Mouse (Mus musculus): ENCODE data around the gene Ddx55. TPM values are rescaled to one million over a fixed set of nuclear protein-coding genes. Genes with fewer than 3 reads are reported as not detected.
A peak's percentile ranks its signal among the peaks of the same experiment; 100 is the strongest.

Gene Ddx55
- polyA plus RNA-seq, 1 experiment from 2014 or later: 5.1 TPM

DNA sequence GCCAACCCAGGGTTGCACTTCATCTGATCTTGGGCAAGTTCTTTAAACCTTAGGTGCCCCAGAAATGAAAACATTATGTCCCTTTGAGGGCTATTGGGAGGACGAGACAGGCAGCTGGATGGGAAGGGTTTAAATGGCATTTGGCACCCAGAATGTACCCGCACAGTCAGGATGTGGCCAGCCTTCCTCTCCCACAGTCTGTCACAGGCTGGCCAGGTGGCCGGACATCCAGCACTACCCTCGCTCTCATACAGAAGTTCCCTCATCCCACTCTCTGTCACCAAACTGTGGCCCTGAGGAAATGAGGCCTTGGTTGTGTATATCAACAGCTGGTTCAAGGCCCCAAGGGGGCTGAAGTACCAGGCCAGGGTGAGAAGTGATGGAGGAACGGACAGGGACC is 27.7 kb upstream of the Ddx55 start:
- Histone ChIP-seq H3K9ac (no peak overlapping the region), H3K4me1 (replicated peaks) (peaks cover 2% of the 10 kb centered on the region; the same call in 1 of the 2 replicates), H3K4me3 (replicated peaks) (no peak overlapping the region), H3K27me3 (peaks cover 20% of the 10 kb centered on the region), H3K9me3 (replicated peaks) (no peaks in the 10 kb centered on the region), H3K36me3 (replicated peaks) (no peaks in the 10 kb centered on the region), H3K27ac (replicated peaks) (no peak overlapping the region), H3K4me2 (no peak overlapping the region)
- WGBS (ENCODE audit: insufficient replicate concordance): 59% methylated on average over 5 of the region's 5 CpGs
- ATAC-seq (ENCODE audit: insufficient read depth): no peak

GRCm38 (mm10) chr5:124528351-124528750 is 24.3 kb upstream of the Ddx55 start:
- no peak overlapping the region for H3K4me2 ChIP-seq
- H3K36me3 ChIP-seq (replicated peaks): no peaks in the 10 kb centered on the region
- no peak overlapping the region for H3K9ac ChIP-seq
- H3K4me3 ChIP-seq (replicated peaks): no peak overlapping the region
- ATAC-seq (ENCODE audit: insufficient read depth): no peak
- peaks cover 27% of the 10 kb centered on the region for H3K4me1 ChIP-seq (replicated peaks)
- H3K9me3 ChIP-seq (replicated peaks): no peaks in the 10 kb centered on the region
- peaks cover 53% of the 10 kb centered on the region for H3K27me3 ChIP-seq
- 55% methylated on average over 4 of the region's 4 CpGs for WGBS (ENCODE audit: insufficient replicate concordance)
- H3K27ac ChIP-seq (replicated peaks): no peak overlapping the region

GRCm38 (mm10) chr5:124528791-124529190 is 23.9 kb upstream of the Ddx55 start:
- no peak overlapping the region for H3K4me3 ChIP-seq (replicated peaks)
- no peaks in the 10 kb centered on the region for H3K9me3 ChIP-seq (replicated peaks)
- no peak overlapping the region for H3K27ac ChIP-seq (replicated peaks)
- H3K4me1 ChIP-seq (replicated peaks): peaks cover 27% of the 10 kb centered on the region
- 52% methylated on average over 9 of the region's 9 CpGs for WGBS (ENCODE audit: insufficient replicate concordance)
- no peaks in the 10 kb centered on the region for H3K36me3 ChIP-seq (replicated peaks)
- ATAC-seq (ENCODE audit: insufficient read depth): no peak
- H3K9ac ChIP-seq: no peak overlapping the region
- H3K27me3 ChIP-seq: peaks cover 55% of the 10 kb centered on the region
- peak overlapping the region; percentile 11; the same call in 1 of the 2 replicates for H3K4me2 ChIP-seq

- Histone ChIP-seq H3K27ac (replicated peaks) (no peak overlapping the region), H3K4me3 (replicated peaks) (no peak overlapping the region), H3K36me3 (replicated peaks) (no peaks in the 10 kb centered on the region), H3K4me1 (replicated peaks) (peaks cover 27% of the 10 kb centered on the region), H3K4me2 (peak overlapping the region; percentile 11; the same call in 1 of the 2 replicates), H3K27me3 (peaks cover 55% of the 10 kb centered on the region), H3K9ac (no peak overlapping the region), H3K9me3 (replicated peaks) (no peaks in the 10 kb centered on the region)
- no peak for ATAC-seq (ENCODE audit: insufficient read depth)
- 28% methylated on average over 8 of the region's 8 CpGs for WGBS (ENCODE audit: insufficient replicate concordance)
Measured at GRCm38 (mm10) chr5:124529191-124529651, 23.4 kb upstream of the Ddx55 start.

DNA sequence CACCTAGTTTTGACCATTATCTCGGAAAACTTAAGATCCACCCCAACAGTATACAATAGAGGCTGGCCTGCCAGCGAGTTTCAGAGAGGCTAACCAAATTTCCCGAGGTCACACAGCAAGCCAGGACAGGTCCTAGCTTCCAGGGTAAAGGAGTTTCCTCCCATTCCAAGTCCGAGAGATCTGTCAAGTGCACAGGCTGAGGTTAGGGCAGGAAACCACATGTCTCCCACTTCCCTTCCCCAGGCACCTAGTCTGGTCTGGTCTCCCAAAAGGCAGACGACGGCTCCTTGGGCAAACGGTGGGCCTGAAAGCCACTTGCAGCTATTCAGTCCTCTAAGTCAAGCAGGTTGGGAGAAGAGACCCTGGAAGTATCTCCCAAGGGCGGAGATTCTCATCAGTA is 23.0 kb upstream of the Ddx55 start:
- Histone ChIP-seq H3K27me3 (peaks cover 55% of the 10 kb centered on the region), H3K36me3 (replicated peaks) (no peaks in the 10 kb centered on the region), H3K27ac (replicated peaks) (no peak overlapping the region), H3K9ac (no peak overlapping the region), H3K4me3 (replicated peaks) (0 out of 2 replicates have a peak overlapping the region, but pooled peaks have one; percentile 63), H3K4me1 (replicated peaks) (peaks cover 31% of the 10 kb centered on the region), H3K9me3 (replicated peaks) (no peaks in the 10 kb centered on the region), H3K4me2 (peak overlapping the region; percentile 77; the same call in 1 of the 2 replicates)
- 13% methylated on average over 8 of the region's 8 CpGs for WGBS (ENCODE audit: insufficient replicate concordance)
- ATAC-seq (ENCODE audit: insufficient read depth): no peak

- peaks cover 37% of the 10 kb centered on the region for H3K4me1 ChIP-seq (replicated peaks)
Measured at GRCm38 (mm10) chr5:124530655-124531582, 21.7 kb upstream of the Ddx55 start, which contains the start of gene Rilpl1. Gene Rilpl1 (minus strand): TSS chr5:124531391.

DNA sequence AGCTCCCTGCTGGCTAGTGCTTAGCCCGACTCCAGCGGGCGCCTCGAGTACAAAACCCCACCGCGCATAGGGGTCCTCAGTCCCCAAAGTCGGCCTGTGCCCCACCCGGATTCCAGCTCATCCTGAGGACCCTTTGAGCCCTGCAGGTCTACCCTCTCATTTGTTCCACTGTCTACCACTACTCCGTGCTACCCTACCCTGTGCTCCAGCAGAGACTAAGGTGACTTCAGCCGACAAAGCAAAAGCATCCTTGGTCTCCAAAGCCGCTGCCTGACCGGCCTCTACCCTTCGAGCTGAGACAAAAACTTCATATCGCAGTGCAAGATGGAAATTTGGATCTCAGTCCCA is 21.1 kb upstream of the Ddx55 start:
- 15% methylated on average over 14 of the region's 14 CpGs for WGBS (ENCODE audit: insufficient replicate concordance)
- peaks cover 56% of the 10 kb centered on the region for H3K27me3 ChIP-seq
- peak overlapping the region; percentile 77 for H3K4me2 ChIP-seq
- ATAC-seq (ENCODE audit: insufficient read depth): no peak
- H3K9me3 ChIP-seq (replicated peaks): no peaks in the 10 kb centered on the region
- H3K27ac ChIP-seq (replicated peaks): no peak overlapping the region
- H3K4me1 ChIP-seq (replicated peaks): peaks cover 38% of the 10 kb centered on the region
- peak overlapping the region; percentile 63 for H3K4me3 ChIP-seq (replicated peaks)
- 0 out of 2 replicates have a peak overlapping the region, but pooled peaks have one; percentile 29 for H3K9ac ChIP-seq
- H3K36me3 ChIP-seq (replicated peaks): no peaks in the 10 kb centered on the region

More at GRCm38 (mm10) chr5:124530655-124531582, 21.7 kb upstream of the Ddx55 start, which contains the start of gene Rilpl1:
- Histone ChIP-seq H3K36me3 (replicated peaks) (no peaks in the 10 kb centered on the region), H3K9me3 (replicated peaks) (no peaks in the 10 kb centered on the region), H3K4me3 (replicated peaks) (peak within 1 kb of the TSS; percentile 63), H3K27me3 (peaks cover 55% of the 10 kb centered on the region), H3K9ac (peak within 1 kb of the TSS; percentile 29; the same call in 1 of the 2 replicates), H3K4me2 (peak within 1 kb of the TSS; percentile 77), H3K27ac (replicated peaks) (no peak within 1 kb of the TSS)
- ATAC-seq (ENCODE audit: insufficient read depth): peak; percentile 33; the same call in 1 of the 2 replicates
- 1% methylated on average over 93 of the region's 96 CpGs for WGBS (ENCODE audit: insufficient replicate concordance)

DNA sequence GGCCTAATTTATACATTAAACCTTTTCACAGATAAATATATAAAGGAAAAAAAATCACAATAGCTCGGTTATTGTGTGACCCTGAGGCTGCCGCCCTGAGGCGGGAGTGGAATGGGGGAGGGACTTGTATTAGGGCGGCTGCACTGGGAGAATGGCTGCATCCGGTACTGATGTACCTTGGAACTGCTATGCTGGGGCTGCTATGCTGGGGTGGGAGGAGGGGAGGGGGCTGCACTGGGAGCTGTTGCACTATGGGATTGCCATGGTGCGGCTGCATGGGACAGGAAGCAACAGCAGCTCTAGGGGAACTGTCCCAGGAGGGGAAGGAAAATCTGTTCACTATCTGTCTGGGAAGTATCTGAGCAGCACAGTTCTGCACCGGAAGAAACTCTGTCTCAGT is 20.2 kb upstream of the Ddx55 start:
- peaks cover 63% of the 10 kb centered on the region for H3K27me3 ChIP-seq
- H3K9ac ChIP-seq: no peak overlapping the region
- H3K4me1 ChIP-seq (replicated peaks): peaks cover 44% of the 10 kb centered on the region
- no peak overlapping the region for H3K4me3 ChIP-seq (replicated peaks)
- 15% methylated on average over 7 of the region's 7 CpGs for WGBS (ENCODE audit: insufficient replicate concordance)
- H3K9me3 ChIP-seq (replicated peaks): no peaks in the 10 kb centered on the region
- H3K4me2 ChIP-seq: no peak overlapping the region; the same call in 1 of the 2 replicates
- H3K27ac ChIP-seq (replicated peaks): no peak overlapping the region
- peak; percentile 26; the same call in 1 of the 2 replicates for ATAC-seq (ENCODE audit: insufficient read depth)
- no peaks in the 10 kb centered on the region for H3K36me3 ChIP-seq (replicated peaks)

GRCm38 (mm10) chr5:124535016-124535415 is 17.6 kb upstream of the Ddx55 start:
- no peak for ATAC-seq (ENCODE audit: insufficient read depth)
- Histone ChIP-seq H3K4me3 (replicated peaks) (no peak overlapping the region), H3K4me2 (no peak overlapping the region), H3K27me3 (peaks cover 42% of the 10 kb centered on the region), H3K27ac (replicated peaks) (no peak overlapping the region), H3K9me3 (replicated peaks) (no peaks in the 10 kb centered on the region), H3K36me3 (replicated peaks) (no peaks in the 10 kb centered on the region), H3K4me1 (replicated peaks) (peaks cover 53% of the 10 kb centered on the region), H3K9ac (no peak overlapping the region)
- 31% methylated on average over 5 of the region's 5 CpGs for WGBS (ENCODE audit: insufficient replicate concordance)

GRCm38 (mm10) chr5:124536776-124537175 is 15.9 kb upstream of the Ddx55 start:
- Histone ChIP-seq H3K9ac (no peak overlapping the region), H3K4me2 (peak overlapping the region; percentile 51), H3K4me1 (replicated peaks) (peaks cover 39% of the 10 kb centered on the region), H3K27ac (replicated peaks) (no peak overlapping the region), H3K4me3 (replicated peaks) (peak overlapping the region; percentile 21), H3K9me3 (replicated peaks) (no peaks in the 10 kb centered on the region), H3K27me3 (peaks cover 25% of the 10 kb centered on the region), H3K36me3 (replicated peaks) (no peaks in the 10 kb centered on the region)
- no peak for ATAC-seq (ENCODE audit: insufficient read depth)
- 9% methylated on average over 17 of the region's 17 CpGs for WGBS (ENCODE audit: insufficient replicate concordance)
